Mouse (Mus musculus) right cerebral cortex, postnatal 36 days (tissue): ENCODE measurements around the gene Ssbp1.

Experiments used
- DNase-seq, 2 experiments: peaks; one replicate each; pipeline ENCODE4 v3.0.0; 2022; ENCODE audit warnings: low spot score in 2 of 2, mixed read lengths in 1 of 2

Ssbp1 gene

DNA sequence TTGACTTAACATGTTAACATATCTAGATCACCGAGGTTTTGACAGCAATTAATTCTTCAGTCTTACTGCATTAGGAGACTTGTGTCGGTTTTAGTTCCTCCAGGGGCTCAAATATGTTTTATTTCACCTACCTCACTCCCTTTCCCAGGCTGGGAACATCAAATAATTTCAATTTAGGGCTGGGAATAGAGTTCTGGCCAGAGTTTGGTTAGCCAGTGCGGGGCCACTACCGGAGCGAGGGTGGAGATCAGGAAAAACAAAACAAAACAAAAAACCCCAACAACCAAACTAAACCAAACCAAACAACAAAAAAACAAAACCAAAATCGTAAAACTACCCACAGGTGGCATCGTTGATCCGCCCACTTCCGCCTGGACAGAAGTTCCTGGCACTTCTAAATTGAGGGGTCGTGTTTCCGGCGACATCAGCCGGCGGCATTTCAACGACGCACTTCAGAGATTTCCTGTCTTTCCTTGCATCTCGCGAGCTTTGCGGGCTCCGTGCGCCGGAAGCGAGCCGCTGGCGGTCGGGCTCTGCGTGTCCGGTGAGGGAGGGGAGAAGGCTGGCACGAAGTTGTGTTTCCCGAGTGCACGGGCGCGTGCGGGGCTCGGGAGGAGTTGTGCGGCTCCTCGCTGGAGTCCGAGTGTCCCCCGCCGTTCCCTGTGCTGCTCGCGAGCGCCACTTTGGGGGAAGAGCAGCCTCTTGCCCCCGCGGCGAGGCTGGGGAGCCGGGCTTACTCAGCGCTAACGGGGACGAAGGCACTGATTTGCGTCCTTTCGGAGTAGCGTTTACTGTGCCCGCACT lies at the start of gene Ssbp1:
Gene Ssbp1, plus strand, starts transcription at position 437 of the 804 bp plus-strand sequence.
- peak; percentile 88 to 89 for DNase-seq

DNA sequence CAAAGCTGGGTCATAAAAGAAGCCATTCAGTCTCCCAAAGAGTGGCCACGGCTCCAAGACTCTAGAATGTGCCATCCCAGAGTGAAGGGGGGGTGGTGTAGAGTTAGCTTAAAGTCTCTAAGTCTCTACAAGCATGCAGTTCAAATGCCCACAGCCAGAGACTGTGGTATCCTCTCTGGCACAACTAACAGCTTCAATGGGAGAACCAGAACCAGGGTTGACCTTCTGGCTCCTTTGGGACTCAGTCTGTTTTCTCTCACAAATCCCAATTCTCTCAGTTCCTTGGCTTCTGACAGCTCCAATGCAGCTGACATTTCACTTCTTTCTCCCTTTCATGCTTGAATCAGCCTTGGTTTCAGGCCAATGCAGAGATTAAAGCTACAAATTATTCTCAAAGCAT lies 48.1 kb upstream of the Ssbp1 start:
- DNase-seq = no peak

GRCm38 (mm10) chr6:40423774-40424173 lies 47.4 kb upstream of the Ssbp1 start:
- DNase-seq = no peak

DNA sequence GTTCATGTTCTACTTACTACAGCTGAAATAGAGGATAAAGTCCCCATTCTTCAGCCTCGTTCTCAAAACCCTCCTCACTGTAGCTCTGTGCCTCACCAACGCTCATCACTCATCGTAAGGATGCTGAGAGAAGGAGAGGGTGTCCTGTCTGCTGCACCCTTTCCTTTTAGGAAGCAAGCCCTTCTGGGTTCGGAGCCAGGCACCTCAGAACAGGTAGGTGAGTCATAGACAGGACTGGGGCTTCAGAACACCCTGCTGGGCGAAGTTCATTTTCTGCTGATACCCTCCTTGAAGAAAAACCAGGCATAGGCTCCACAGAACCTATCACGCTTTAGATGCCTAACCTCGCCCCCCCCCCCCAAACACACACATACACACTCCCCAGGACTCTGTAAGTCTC lies 43.7 kb upstream of the Ssbp1 start:
- no peak for DNase-seq

DNA sequence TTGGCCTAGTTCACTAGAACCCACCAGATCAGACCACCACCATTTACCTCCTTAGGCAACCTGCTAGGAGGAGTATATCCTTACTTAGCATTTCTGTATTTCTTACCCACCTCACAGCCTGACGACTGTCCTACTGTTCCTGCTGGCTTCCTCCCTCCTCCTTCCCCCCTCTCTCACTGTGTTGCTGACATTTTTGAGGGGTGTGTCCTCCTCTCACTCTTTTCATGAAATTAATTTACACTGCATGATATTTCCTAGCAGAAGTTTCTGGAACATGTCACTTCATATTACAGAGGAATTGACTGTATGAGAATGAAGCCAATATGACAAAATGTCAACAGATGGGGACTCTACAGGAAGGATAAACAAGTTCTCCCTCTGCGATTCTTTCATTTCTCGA lies 42.5 kb upstream of the Ssbp1 start:
- DNase-seq = no peak

GRCm38 (mm10) chr6:40429521-40429931 lies 41.6 kb upstream of the Ssbp1 start:
- DNase-seq = no peak

DNA sequence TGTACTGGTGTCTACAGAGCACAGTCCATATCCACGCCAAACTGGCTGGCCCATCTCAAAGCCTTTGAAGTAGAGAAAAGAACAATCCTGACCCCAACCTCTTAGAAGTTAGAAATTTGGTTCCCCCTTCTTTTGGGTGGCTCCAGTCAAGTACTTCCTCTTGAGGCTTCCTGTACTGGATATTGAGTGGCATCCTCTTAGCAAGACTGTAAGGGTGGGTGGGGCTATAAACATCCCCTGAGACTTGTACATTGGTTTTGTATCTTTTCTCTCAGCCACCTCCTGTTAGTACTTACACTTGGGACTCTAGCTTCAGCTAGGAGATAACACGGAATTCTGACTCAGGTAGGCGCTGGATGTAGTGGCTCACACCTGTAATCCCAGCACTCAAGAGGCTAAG lies 40.9 kb upstream of the Ssbp1 start:
- DNase-seq = no peak

- no peak for DNase-seq
Observed at GRCm38 (mm10) chr6:40430878-40431277, 40.3 kb upstream of the Ssbp1 start.

DNA sequence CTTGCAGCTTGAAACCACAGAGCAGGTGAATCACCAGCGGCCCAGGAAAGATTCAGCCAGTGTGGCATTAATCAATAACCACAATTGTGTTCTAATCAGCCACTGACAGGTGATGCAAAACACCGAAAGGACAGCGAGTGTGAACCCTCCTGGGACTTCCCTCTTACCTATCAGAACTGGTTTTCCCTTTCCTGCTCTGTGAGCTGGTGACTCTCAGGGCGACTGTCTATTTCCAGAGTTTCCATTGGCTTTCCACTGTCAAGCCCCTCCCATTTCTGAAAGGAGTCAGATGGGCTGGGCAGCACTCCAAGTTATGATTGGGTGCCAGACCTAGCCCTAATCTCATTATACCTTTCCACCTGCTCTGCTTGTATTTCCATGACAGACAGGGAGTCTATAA lies 39.8 kb upstream of the Ssbp1 start:
- no peak for DNase-seq

DNA sequence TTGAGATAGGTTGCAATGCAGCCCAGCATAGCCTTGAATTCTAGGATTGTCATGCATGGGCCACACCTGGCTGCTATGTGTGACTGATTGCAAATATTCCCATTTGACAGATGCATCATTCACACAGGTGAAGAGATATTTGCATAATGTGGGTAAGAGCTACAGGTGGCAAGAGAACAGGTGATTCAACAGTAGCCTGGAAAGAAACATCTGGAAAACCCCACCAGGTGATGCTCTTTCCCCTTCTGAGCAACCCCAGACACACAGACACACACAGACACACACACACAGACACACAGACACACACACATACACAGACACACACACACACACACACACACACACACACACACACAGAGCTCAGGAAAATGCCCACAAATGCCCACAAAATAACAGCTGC lies 39.3 kb upstream of the Ssbp1 start:
- no peak for DNase-seq

DNA sequence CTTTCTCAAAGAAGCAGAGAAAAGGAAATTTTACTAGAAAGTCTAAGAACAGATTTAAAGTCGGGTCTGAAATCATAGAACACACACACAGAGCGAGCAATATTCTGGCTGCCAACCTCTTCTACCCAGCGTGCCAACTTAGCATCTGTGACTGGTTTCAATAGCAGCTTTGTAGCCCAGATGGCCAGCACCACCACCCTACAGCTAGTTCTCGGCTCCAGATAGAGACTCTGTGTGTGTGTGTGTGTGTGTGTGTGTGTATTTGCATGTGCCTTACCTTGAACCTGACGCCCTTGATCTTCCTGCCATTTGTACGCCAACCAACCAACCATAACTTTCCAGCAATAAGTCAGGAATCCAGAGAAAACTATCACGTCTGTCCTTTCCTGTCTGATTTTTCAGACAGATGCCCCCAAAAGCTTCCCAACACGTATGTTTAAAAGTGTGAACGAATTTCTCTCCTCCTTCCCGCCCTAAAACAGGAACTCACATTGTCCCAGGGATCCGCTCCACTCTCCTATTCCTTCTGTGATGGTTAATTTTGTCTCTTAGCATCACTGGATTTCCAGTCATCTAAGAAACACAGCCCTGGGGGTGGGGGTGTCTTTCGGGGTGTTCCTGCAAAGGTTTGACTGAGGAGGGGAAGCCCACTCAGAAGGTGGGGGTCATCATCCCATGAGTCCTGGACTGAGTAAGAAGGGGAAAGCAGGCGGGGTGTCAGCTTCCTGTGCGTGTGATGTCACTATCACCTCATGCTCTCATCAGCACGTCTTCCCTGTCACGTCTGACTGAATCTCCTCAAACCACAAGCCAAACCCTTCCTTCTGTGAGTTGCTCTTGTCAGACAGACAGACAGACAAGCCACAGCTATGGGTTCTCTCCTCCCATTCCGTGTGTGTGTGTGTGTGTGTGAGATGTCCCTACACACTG lies 38.5 kb upstream of the Ssbp1 start:
- DNase-seq = peak; percentile 55 to 64

- no peak for DNase-seq
Observed at GRCm38 (mm10) chr6:40434697-40435096, 36.5 kb upstream of the Ssbp1 start.

DNA sequence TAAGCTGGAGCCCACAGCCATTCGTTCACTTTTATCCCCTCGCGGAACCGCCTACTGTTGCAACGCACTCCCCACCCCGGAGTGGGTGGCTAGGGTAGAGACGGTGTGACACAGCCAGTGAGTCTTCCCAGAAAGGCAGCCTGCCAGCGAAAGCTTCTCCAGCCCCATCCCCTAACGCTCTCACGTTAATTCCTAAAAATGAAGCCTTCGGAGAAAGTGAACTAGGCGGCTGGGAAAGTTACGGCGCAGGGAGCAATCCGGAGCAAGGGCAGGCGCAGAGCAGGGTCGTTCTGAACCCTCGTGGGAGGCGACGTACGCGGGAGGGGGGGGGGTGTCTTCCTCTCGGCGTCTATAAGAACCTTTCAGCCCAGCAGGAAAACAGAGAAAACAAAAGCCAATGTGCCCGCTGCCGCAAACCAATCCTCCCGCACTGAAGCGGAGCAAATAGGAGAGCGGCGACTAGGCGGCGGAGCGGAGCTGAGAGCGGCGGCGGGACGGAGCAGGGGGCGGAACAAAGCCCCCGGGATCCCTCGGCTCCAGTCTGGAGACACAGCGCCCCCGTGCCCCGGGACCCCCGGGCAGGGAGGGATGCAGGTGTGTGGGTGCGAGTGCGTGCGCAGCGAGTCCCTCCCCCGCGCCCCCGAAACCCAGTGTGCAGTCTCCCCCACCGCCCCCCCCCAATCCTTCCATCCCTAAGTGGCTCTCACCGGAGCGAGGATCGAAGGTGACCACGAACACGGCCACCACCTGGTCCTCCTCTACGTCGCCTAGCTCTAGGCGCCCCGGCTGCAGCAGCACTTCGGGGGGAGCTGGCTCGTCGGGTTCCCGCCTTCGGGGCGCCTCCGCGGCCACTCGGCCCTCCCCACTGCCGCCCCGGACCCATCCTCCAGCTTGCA lies 35.8 kb upstream of the Ssbp1 start:
- DNase-seq = peak; percentile 68 to 84

DNA sequence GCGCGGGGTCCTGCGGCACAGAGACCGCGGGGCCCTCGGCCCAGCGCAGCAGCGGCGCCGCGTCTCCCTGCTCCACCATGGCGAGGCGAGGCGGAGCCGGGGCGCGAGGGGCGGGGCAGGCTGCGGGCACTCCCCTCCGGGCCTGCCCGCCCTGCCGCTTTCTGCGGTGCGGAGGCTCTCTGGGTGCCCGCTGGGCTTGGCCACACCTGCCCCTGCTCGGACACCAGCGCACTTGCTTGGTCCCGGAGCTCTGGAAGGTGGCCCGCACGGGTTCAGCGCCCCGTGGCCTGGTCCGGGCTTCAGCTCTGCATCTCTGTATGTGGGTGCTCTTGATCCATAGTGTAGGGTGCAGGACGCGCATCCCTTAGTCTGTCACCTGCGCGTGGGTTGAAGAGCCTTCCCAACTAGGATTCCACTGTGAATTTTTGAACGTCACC lies 35.1 kb upstream of the Ssbp1 start, which contains the start of gene E330009J07Rik:
Gene E330009J07Rik, minus strand, starts transcription at position 89 of the 437 bp plus-strand sequence.
- peak; percentile 78 to 85 for DNase-seq

DNA sequence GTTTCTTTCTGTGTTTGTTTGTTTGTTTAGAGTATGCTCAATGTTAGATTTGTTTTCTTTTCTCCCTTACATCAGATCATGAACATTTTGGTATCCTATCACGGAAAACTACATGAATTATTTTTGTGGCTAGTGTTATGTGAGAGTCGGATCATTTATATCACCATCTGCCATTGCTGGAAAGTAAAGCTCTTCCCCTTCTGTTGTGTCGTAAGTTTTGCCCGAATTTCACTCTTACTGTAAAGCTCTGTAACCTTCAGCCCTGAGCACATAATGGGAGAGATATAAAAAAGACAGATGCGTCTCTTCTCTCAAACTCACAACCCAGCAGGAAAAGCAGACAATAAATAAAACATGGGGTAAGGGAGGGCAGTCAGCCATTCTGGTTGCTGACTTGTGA lies 32.2 kb upstream of the Ssbp1 start, which contains the start of gene Wee2:
Gene Wee2, plus strand, starts transcription at position 153 of the 400 bp plus-strand sequence.
- no peak for DNase-seq

DNA sequence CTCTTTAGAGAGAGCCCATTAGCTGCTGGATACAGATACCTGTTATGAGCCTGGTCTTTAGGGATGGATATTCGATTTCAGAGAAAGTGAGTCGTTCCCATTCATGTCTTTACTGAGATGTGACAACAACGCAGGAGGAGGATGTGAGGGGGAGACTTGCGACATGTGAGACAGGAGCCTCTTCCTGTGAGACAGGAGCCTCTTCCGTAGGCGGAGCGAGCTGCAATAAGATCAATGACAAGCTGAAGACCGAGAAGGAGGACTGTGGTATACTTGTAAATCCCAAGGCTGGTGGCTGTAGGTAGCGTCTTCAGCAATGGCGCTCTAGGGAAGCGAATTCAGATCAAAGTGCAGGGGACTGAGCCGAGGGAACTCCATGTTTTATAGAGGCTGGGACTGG lies 31.4 kb upstream of the Ssbp1 start:
- DNase-seq = no peak

DNA sequence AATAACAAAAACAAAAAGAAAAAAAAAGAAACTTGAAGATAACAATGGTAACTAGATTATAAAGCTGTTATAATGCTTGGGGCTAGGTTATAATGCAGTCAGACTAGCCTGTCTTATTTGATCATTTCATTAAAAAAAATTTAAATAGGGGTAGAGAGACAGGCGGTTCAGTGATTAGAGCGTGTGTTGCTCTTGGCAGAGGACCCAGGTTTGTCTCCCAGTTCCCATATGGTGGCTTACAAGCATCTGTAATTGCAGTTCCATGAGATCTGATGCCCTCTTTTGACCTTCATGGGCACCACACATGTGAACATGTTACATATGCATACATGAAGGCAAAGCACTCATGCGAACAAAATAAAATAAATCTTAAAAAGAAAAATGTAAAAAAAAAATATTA lies 29.9 kb upstream of the Ssbp1 start:
- DNase-seq = no peak

DNA sequence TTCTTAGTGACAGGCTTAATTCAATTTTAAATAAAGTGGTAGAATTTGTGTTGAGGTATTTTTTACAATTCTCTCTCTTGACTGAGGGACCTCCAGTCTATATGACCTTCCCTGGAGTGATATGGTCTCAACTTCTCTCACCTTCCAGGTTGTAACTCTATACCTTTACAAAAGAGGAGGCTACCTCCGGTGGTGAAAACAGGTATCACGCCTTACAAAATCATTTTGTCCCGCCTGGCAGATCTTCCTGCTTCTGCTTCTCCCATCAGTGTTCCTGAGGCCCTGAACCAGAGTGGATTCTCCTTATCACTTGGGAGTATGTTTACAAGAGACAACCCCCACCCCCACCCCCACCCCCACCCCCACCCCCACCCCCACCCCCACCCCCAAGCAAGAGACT lies 29.4 kb upstream of the Ssbp1 start:
- DNase-seq = no peak

DNA sequence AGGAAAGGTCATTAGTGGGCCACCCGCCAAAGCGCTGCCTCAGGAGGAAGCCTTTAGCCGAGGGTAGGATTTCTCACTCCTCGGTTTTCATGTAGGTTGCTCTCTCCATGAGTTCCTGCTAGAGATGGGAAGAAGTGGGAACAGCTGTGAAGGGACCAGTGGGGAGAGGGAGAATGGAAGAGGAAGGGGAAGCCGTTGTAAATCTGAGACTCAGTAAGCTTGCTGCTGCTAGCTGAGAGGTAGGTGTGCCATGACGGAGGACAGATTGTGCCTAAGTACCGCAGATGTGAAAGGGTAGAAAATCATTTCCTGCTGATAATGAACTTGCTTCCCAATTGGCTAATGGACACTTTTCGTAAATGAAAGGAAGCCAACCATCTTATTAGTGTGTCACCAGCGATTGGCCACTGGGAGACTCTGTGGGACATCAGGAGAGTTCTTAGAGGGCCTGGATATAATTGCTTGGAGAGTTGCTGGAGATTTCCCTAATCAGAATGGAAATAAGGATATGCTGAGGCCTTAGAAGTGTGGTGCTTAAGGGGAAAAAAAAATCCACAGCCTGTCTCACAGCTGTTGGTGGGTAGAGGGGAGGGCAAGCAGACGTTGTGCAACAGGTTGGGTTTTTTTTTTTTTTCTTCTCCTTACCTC lies 27.7 kb upstream of the Ssbp1 start:
- no peak for DNase-seq

GRCm38 (mm10) chr6:40448626-40449025 lies 22.5 kb upstream of the Ssbp1 start:
- DNase-seq = no peak

GRCm38 (mm10) chr6:40454436-40455041 lies 16.6 kb upstream of the Ssbp1 start:
- DNase-seq = no peak
